Mouse (Mus musculus) stomach, postnatal 0 days (tissue): Measurements from ENCODE around the gene Mmrn1. TPM values are rescaled to one million over a fixed set of nuclear protein-coding genes. Genes with fewer than 3 reads are reported as not detected.
A peak's percentile ranks its signal among the peaks of the same experiment; 100 is the strongest.

Source experiments
- ATAC-seq: fragments of 200-750 bp; cut with Nextera tagmentation; 2 replicates; pipeline ENCODE4 v1.8.0; 2017; ENCODE audit not compliant: low FRiP score, low TSS enrichment
- DNase-seq: peaks from one replicate; pipeline ENCODE4 v3.0.0-alpha.2; 2016; ENCODE audit warnings: low spot score
- H3K27ac ChIP-seq: fragments of 300-500 bp; sonication (generic); replicated peaks from 2 replicates; pipeline ENCODE4 v1.5.1; 2014; ENCODE audit warnings: mild to moderate bottlenecking, control low read depth
- H3K27me3 ChIP-seq: fragments of 300-500 bp; sonication (generic); 2 replicates; pipeline ENCODE4 v1.6.1; 2014; ENCODE audit warnings: low read length; ENCODE audit not compliant: control insufficient read depth, insufficient read depth
- H3K36me3 ChIP-seq: fragments of 300-500 bp; sonication (generic); 2 replicates; pipeline ENCODE4 v1.6.1; 2014; ENCODE audit warnings: low read length, mixed read lengths; ENCODE audit not compliant: control insufficient read depth, insufficient read depth
- H3K4me1 ChIP-seq: fragments of 300-500 bp; sonication (generic); replicated peaks from 2 replicates; pipeline ENCODE4 v1.6.1; 2014; ENCODE audit warnings: antibody characterized with exemption; ENCODE audit not compliant: control insufficient read depth, insufficient read depth
- H3K4me2 ChIP-seq: fragments of 300-500 bp; sonication (generic); replicated peaks from 2 replicates; pipeline ENCODE4 v1.6.1; 2014; ENCODE audit warnings: low read depth, mild to moderate bottlenecking, control low read depth, moderate library complexity
- H3K4me3 ChIP-seq: fragments of 300-500 bp; sonication (generic); 2 replicates; pipeline ENCODE4 v1.5.1; 2014; ENCODE audit warnings: low read depth, low read length, control low read depth
- H3K9ac ChIP-seq: fragments of 300-500 bp; sonication (generic); 2 replicates; pipeline ENCODE4 v1.6.1; 2014; ENCODE audit warnings: mild to moderate bottlenecking, low read length, control low read depth, mixed read lengths
- H3K9me3 ChIP-seq: fragments of 300-500 bp; sonication (generic); 2 replicates; pipeline ENCODE4 v1.6.1; 2016; ENCODE audit warnings: low read length; ENCODE audit not compliant: control insufficient read depth
- CTCF ChIP-seq: IDR thresholded peaks from 2 replicates; pipeline ENCODE4 v1.5.1; 2016; ENCODE audit warnings: antibody characterized with exemption, low read depth, mild to moderate bottlenecking, moderate library complexity
- EP300 ChIP-seq: optimal IDR thresholded peaks from 2 replicates; pipeline ENCODE3; 2016; ENCODE audit warnings: antibody characterized with exemption
- WGBS: fragments of 180-500 bp; shearing (Covaris S2); extraction: QIAGEN DNeasy Blood & Tissue Kit; methylation state at CpG from one replicate; pipeline ENCODE4 v1.1.7; 2014; 5-methylcytosine and 5-hydroxymethylcytosine counted together
- polyA plus RNA-seq: library from polyadenylated mRNA; unstranded; fragments of >200 nt; fragmentation: Nextera tagmentation; extraction: Ambion mirVana; gene quantifications from 2 replicates; pipeline ENCODE4 v1.2.1, GENCODE M21; 2015

Mmrn1 gene
- polyA plus RNA-seq, 1 experiment from 2014 or later, result 1.6 TPM

DNA sequence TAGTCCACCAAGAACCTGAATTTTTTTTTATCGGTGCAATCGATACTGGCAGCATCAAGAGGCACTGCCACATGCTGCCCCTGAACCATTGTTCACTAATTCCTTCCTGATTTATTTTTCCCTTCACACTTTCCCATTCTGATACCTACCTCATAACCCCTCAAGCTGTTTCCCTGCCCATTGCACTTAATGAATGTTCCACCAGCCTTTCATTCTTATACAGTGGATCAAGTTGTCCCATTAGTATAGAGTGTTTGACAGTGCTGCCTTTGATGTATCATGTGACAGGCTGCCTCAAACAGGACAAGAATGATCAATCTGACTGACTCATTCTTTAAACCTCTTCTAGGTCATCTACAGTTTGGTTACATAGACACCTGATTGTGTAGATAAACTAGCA lies 37.9 kb downstream of the Mmrn1 start:
- ATAC-seq (no peak), DNase-seq (no peak)
- no peaks in the 10 kb centered on the region for H3K9me3 ChIP-seq
- no peak overlapping the region for H3K9ac ChIP-seq
- WGBS, result 61% methylated on average over 2 of the region's 2 CpGs
- no peak overlapping the region for H3K4me2 ChIP-seq
- no peak overlapping the region for H3K4me3 ChIP-seq
- H3K4me1 ChIP-seq, result no peaks in the 10 kb centered on the region
- no peaks in the 10 kb centered on the region for H3K36me3 ChIP-seq
- no peaks in the 10 kb centered on the region for H3K27me3 ChIP-seq
- TF ChIP-seq EP300 (no peak), CTCF (no peak)
- no peak overlapping the region for H3K27ac ChIP-seq

DNA sequence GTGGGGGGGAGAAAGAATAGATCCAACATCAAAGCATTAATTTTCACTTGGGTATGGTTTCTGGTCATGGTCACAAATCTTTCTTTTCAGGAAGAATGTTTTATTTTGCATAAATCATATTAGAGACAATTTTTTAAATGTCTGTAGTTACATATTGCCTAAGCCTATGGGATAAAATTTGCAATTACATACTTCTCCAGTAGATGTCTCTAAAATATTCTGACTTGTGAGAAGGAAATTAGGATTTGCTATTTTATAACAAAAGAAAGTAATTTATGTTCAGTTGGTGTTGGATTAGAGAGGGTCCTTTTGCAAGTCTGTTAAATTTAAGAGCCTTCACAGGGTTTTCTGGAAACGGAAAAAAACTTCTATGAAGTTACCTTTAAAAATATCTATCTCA lies 39.0 kb downstream of the Mmrn1 start:
- DNase-seq (no peak), ATAC-seq (no peak)
- Histone ChIP-seq H3K4me2 (no peak overlapping the region), H3K27me3 (no peaks in the 10 kb centered on the region), H3K4me3 (no peak overlapping the region), H3K9ac (no peak overlapping the region), H3K9me3 (no peaks in the 10 kb centered on the region), H3K4me1 (no peaks in the 10 kb centered on the region), H3K36me3 (no peaks in the 10 kb centered on the region), H3K27ac (no peak overlapping the region)
- TF ChIP-seq CTCF (peak; percentile 38), EP300 (no peak)
- WGBS, result 44% methylated on average over 1 of the region's 1 CpGs

GRCm38 (mm10) chr6:60966931-60967330 lies 42.2 kb downstream of the Mmrn1 start:
- 63% methylated on average over 4 of the region's 4 CpGs for whole genome bisulfite sequencing
- Histone ChIP-seq H3K36me3 (no peaks in the 10 kb centered on the region), H3K27ac (no peak overlapping the region), H3K9ac (no peak overlapping the region), H3K4me2 (no peak overlapping the region), H3K4me3 (no peak overlapping the region), H3K27me3 (no peaks in the 10 kb centered on the region), H3K9me3 (no peaks in the 10 kb centered on the region), H3K4me1 (no peaks in the 10 kb centered on the region)
- TF ChIP-seq EP300 (no peak), CTCF (no peak)
- no peak for ATAC-seq
- no peak for DNase-seq

DNA sequence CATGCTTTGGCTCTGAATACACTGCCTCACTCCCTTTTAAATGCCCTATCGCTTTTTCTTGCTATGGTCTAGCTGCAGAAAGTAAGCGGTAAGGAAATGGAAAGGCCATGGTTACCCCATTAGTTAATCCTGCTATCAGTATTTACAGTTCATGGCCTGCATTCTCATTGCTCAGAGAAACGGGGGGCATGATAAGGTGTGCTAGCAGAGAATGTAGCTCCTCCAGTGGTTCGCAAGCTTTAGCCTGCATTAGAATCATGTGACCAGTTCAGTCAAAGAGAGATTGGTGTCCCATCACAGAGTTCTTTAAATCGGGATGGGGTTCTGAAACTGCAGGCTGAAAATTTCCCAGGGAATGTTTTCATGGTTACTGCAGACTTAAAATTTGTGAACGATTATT lies 44.6 kb downstream of the Mmrn1 start:
- Histone ChIP-seq H3K27me3 (no peaks in the 10 kb centered on the region), H3K4me2 (no peak overlapping the region), H3K9me3 (no peaks in the 10 kb centered on the region), H3K4me1 (no peaks in the 10 kb centered on the region), H3K36me3 (no peaks in the 10 kb centered on the region), H3K4me3 (no peak overlapping the region), H3K9ac (no peak overlapping the region), H3K27ac (no peak overlapping the region)
- DNase-seq (no peak), ATAC-seq (no peak)
- WGBS, result 53% methylated on average over 6 of the region's 6 CpGs
- no peak for TF ChIP-seq CTCF

- DNase-seq, result no peak
- TF ChIP-seq CTCF (no peak), EP300 (no peak)
- Histone ChIP-seq H3K4me3 (no peak overlapping the region), H3K4me1 (no peaks in the 10 kb centered on the region), H3K36me3 (no peaks in the 10 kb centered on the region), H3K9me3 (no peaks in the 10 kb centered on the region), H3K4me2 (no peak overlapping the region), H3K27ac (no peak overlapping the region), H3K9ac (no peak overlapping the region), H3K27me3 (no peaks in the 10 kb centered on the region)
- ATAC-seq, result no peak
- 80% methylated on average over 2 of the region's 2 CpGs for WGBS
Measured at GRCm38 (mm10) chr6:60970811-60971210, 46.0 kb downstream of the Mmrn1 start.

GRCm38 (mm10) chr6:60978610-60979009 lies 53.8 kb downstream of the Mmrn1 start:
- no peaks in the 10 kb centered on the region for H3K4me1 ChIP-seq
- no peak overlapping the region for H3K4me3 ChIP-seq
- no peaks in the 10 kb centered on the region for H3K9me3 ChIP-seq
- TF ChIP-seq EP300, result no peak
- TF ChIP-seq CTCF, result no peak
- 81% methylated on average over 1 of the region's 1 CpGs for WGBS
- no peak for DNase-seq
- ATAC-seq, result no peak
- no peak overlapping the region for H3K9ac ChIP-seq
- H3K27me3 ChIP-seq, result no peaks in the 10 kb centered on the region
- H3K4me2 ChIP-seq, result no peak overlapping the region
- no peak overlapping the region for H3K27ac ChIP-seq
- H3K36me3 ChIP-seq, result no peaks in the 10 kb centered on the region
